Mouse (Mus musculus): ENCODE results near the gene 1700028P14Rik. TPM values are rescaled to one million over a fixed set of nuclear protein-coding genes. Genes with fewer than 3 reads are reported as not detected.

1700028P14Rik gene
- polyA plus RNA-seq, 2 experiments: not detected

- no peak overlapping the region for H3K4me2 ChIP-seq (replicated peaks; ENCODE audit: low read depth, low read length, severe bottlenecking)
- TF ChIP-seq POLR2A (IDR thresholded peaks at IDR 0.05; ENCODE audit: borderline replicate concordance, extremely low read depth, insufficient read depth, insufficient read length): no peak
- 90% methylated on average over 7 of the region's 7 CpGs for WGBS
Measured at GRCm38 (mm10) chr19:23647308-23647707, 5.3 kb downstream of the 1700028P14Rik start.

GRCm38 (mm10) chr19:23645347-23645746, 7.3 kb downstream of the 1700028P14Rik start:
- WGBS: 82% methylated on average over 7 of the region's 7 CpGs
- Histone ChIP-seq H3K36me3 (ENCODE audit: control insufficient read depth, insufficient read depth, low read length) (no peaks in the 10 kb centered on the region), H3K4me2 (replicated peaks; ENCODE audit: low read depth, low read length, severe bottlenecking) (no peak overlapping the region), H3K27ac (replicated peaks; ENCODE audit: low read depth, low read length) (no peak overlapping the region), H3K9me3 (ENCODE audit: control insufficient read depth, low read length) (no peaks in the 10 kb centered on the region), H3K4me3 (replicated peaks; ENCODE audit: low read length) (no peak overlapping the region), H3K4me1 (ENCODE audit: control insufficient read depth, insufficient read depth, low read length) (no peaks in the 10 kb centered on the region), H3K27me3 (ENCODE audit: control insufficient read depth, insufficient read depth, low read length) (no peaks in the 10 kb centered on the region), H3K9ac (ENCODE audit: low read depth, low read length, severe bottlenecking) (no peak overlapping the region)
- ATAC-seq (ENCODE audit: low FRiP score, low read depth) (no peak), DNase-seq (ENCODE audit: low spot score) (no peak)
- no peak for TF ChIP-seq POLR2A (IDR thresholded peaks at IDR 0.05; ENCODE audit: borderline replicate concordance, extremely low read depth, insufficient read depth, insufficient read length)

More at GRCm38 (mm10) chr19:23647308-23647707, 5.3 kb downstream of the 1700028P14Rik start:
- Histone ChIP-seq H3K9ac (ENCODE audit: low read depth, low read length, severe bottlenecking) (no peak overlapping the region), H3K4me3 (replicated peaks; ENCODE audit: low read length) (no peak overlapping the region), H3K27ac (replicated peaks; ENCODE audit: low read depth, low read length) (no peak overlapping the region), H3K4me1 (ENCODE audit: control insufficient read depth, insufficient read depth, low read length) (no peaks in the 10 kb centered on the region), H3K36me3 (ENCODE audit: control insufficient read depth, insufficient read depth, low read length) (no peaks in the 10 kb centered on the region), H3K9me3 (ENCODE audit: control insufficient read depth, low read length) (no peaks in the 10 kb centered on the region), H3K27me3 (ENCODE audit: control insufficient read depth, insufficient read depth, low read length) (no peaks in the 10 kb centered on the region)
- no peak for ATAC-seq (ENCODE audit: low FRiP score, low read depth)
- DNase-seq (ENCODE audit: low spot score): no peak

GRCm38 (mm10) chr19:23643819-23644218, 8.8 kb downstream of the 1700028P14Rik start:
- Histone ChIP-seq H3K9ac (ENCODE audit: low read depth, low read length, severe bottlenecking) (no peak overlapping the region), H3K9me3 (ENCODE audit: control insufficient read depth, low read length) (no peaks in the 10 kb centered on the region), H3K4me3 (replicated peaks; ENCODE audit: low read length) (no peak overlapping the region), H3K27me3 (ENCODE audit: control insufficient read depth, insufficient read depth, low read length) (no peaks in the 10 kb centered on the region), H3K4me1 (ENCODE audit: control insufficient read depth, insufficient read depth, low read length) (no peaks in the 10 kb centered on the region), H3K4me2 (replicated peaks; ENCODE audit: low read depth, low read length, severe bottlenecking) (no peak overlapping the region), H3K36me3 (ENCODE audit: control insufficient read depth, insufficient read depth, low read length) (no peaks in the 10 kb centered on the region), H3K27ac (replicated peaks; ENCODE audit: low read depth, low read length) (no peak overlapping the region)
- WGBS: 89% methylated on average over 5 of the region's 5 CpGs
- ATAC-seq (ENCODE audit: low FRiP score, low read depth) (no peak), DNase-seq (ENCODE audit: low spot score) (no peak)
- no peak for TF ChIP-seq POLR2A (IDR thresholded peaks at IDR 0.05; ENCODE audit: borderline replicate concordance, extremely low read depth, insufficient read depth, insufficient read length)

- TF ChIP-seq POLR2A (IDR thresholded peaks at IDR 0.05; ENCODE audit: borderline replicate concordance, extremely low read depth, insufficient read depth, insufficient read length): no peak
- WGBS: 84% methylated on average over 5 of the region's 5 CpGs
- Histone ChIP-seq H3K4me3 (replicated peaks; ENCODE audit: low read length) (no peak overlapping the region), H3K27me3 (ENCODE audit: control insufficient read depth, insufficient read depth, low read length) (no peaks in the 10 kb centered on the region), H3K27ac (replicated peaks; ENCODE audit: low read depth, low read length) (no peak overlapping the region), H3K36me3 (ENCODE audit: control insufficient read depth, insufficient read depth, low read length) (no peaks in the 10 kb centered on the region), H3K4me1 (ENCODE audit: control insufficient read depth, insufficient read depth, low read length) (no peaks in the 10 kb centered on the region), H3K9me3 (ENCODE audit: control insufficient read depth, low read length) (no peaks in the 10 kb centered on the region), H3K9ac (ENCODE audit: low read depth, low read length, severe bottlenecking) (no peak overlapping the region), H3K4me2 (replicated peaks; ENCODE audit: low read depth, low read length, severe bottlenecking) (no peak overlapping the region)
- no peak for DNase-seq (ENCODE audit: low spot score)
- ATAC-seq (ENCODE audit: low FRiP score, low read depth): no peak
Measured at GRCm38 (mm10) chr19:23636786-23637185, 15.8 kb downstream of the 1700028P14Rik start.

GRCm38 (mm10) chr19:23631611-23632492, 20.8 kb downstream of the 1700028P14Rik start:
- H3K4me1 ChIP-seq (ENCODE audit: control insufficient read depth, insufficient read depth, low read length): no peaks in the 10 kb centered on the region
- H3K4me2 ChIP-seq (replicated peaks; ENCODE audit: low read depth, low read length, severe bottlenecking): no peak overlapping the region
- H3K9me3 ChIP-seq (ENCODE audit: control insufficient read depth, low read length): no peaks in the 10 kb centered on the region
- ATAC-seq (ENCODE audit: low FRiP score, low read depth) (no peak), DNase-seq (ENCODE audit: low spot score) (no peak)
- no peak overlapping the region for H3K4me3 ChIP-seq (replicated peaks; ENCODE audit: low read length)
- no peak for TF ChIP-seq POLR2A (IDR thresholded peaks at IDR 0.05; ENCODE audit: borderline replicate concordance, extremely low read depth, insufficient read depth, insufficient read length)
- H3K27ac ChIP-seq (replicated peaks; ENCODE audit: low read depth, low read length): no peak overlapping the region
- H3K9ac ChIP-seq (ENCODE audit: low read depth, low read length, severe bottlenecking): no peak overlapping the region
- whole genome bisulfite sequencing: 71% methylated on average over 11 of the region's 11 CpGs
- H3K36me3 ChIP-seq (ENCODE audit: control insufficient read depth, insufficient read depth, low read length): no peaks in the 10 kb centered on the region
- no peaks in the 10 kb centered on the region for H3K27me3 ChIP-seq (ENCODE audit: control insufficient read depth, insufficient read depth, low read length)
